Mouse (Mus musculus) lung, embryonic 16.5 days (tissue): ENCODE data around the gene Tomm7. TPM values are rescaled to one million over a fixed set of nuclear protein-coding genes. Genes with fewer than 3 reads are reported as not detected.
A peak's percentile ranks its signal among the peaks of the same experiment; 100 is the strongest.
"Not testable (repeated sequence)": the region's sequence is repeated elsewhere in the genome, so short reads cannot be mapped to it uniquely, and the experiment has no call there.

Experiments used
- ATAC-seq: fragments of 200-750 bp; cut with Nextera tagmentation; 2 replicates; pipeline ENCODE4 v1.8.0; 2017; ENCODE audit warnings: low read depth, mild to moderate bottlenecking, moderate library complexity
- H3K27ac ChIP-seq: fragments of 300-500 bp; sonication (generic); 2 replicates; pipeline ENCODE4 v1.5.1; 2014; ENCODE audit warnings: mild to moderate bottlenecking, control low read depth, low read length
- H3K27me3 ChIP-seq: fragments of 300-500 bp; sonication (generic); 2 replicates; pipeline ENCODE4 v1.6.1; 2014; ENCODE audit warnings: low read depth, low read length, mixed read lengths; ENCODE audit not compliant: control insufficient read depth, insufficient read depth
- H3K36me3 ChIP-seq: fragments of 300-500 bp; sonication (generic); 2 replicates; pipeline ENCODE4 v1.6.1; 2014; ENCODE audit warnings: low read length; ENCODE audit not compliant: control insufficient read depth, insufficient read depth
- H3K4me1 ChIP-seq: fragments of 300-500 bp; sonication (generic); replicated peaks from 2 replicates; pipeline ENCODE4 v1.6.1; 2014; ENCODE audit warnings: low read length, mixed read lengths; ENCODE audit not compliant: control insufficient read depth, insufficient read depth
- H3K4me2 ChIP-seq: fragments of 300-500 bp; sonication (generic); 2 replicates; pipeline ENCODE4 v1.6.1; 2014; ENCODE audit warnings: low read depth, low read length, control low read depth
- H3K4me3 ChIP-seq: fragments of 300-500 bp; sonication (generic); 2 replicates; pipeline ENCODE4 v1.5.1; 2014; ENCODE audit warnings: mild to moderate bottlenecking, low read length, control low read depth
- H3K9ac ChIP-seq: fragments of 300-500 bp; sonication (generic); 2 replicates; pipeline ENCODE4 v1.6.1; 2014; ENCODE audit warnings: low read length, control low read depth
- H3K9me3 ChIP-seq: fragments of 300-500 bp; sonication (generic); 2 replicates; pipeline ENCODE4 v1.6.1; 2016; ENCODE audit warnings: low read length; ENCODE audit not compliant: control insufficient read depth
- WGBS: fragments of 180-500 bp; shearing (Covaris S2); extraction: QIAGEN DNeasy Blood & Tissue Kit; methylation state at CpG from one replicate; pipeline ENCODE4 v1.1.7; 2014; 5-methylcytosine and 5-hydroxymethylcytosine counted together
- polyA plus RNA-seq: library from polyadenylated mRNA; unstranded; fragments of >200 nt; fragmentation: Nextera tagmentation; extraction: Ambion mirVana; gene quantifications from 2 replicates; pipeline ENCODE4 v1.2.1, GENCODE M21; 2015

The Tomm7 gene
- polyA plus RNA-seq, 1 experiment from 2014 or later, result 113 TPM

- WGBS, result 93% methylated on average over 1 of the region's 1 CpGs
- H3K36me3 ChIP-seq, result peaks cover 38% of the 10 kb centered on the region
- no peak overlapping the region for H3K4me3 ChIP-seq
- no peaks in the 10 kb centered on the region for H3K27me3 ChIP-seq
- no peak for ATAC-seq
- peaks cover 5% of the 10 kb centered on the region for H3K4me1 ChIP-seq
- no peak overlapping the region for H3K27ac ChIP-seq
- H3K4me2 ChIP-seq, result no peak overlapping the region
- no peaks in the 10 kb centered on the region for H3K9me3 ChIP-seq
- no peak overlapping the region for H3K9ac ChIP-seq
These were observed 12.2 kb upstream of the Tomm7 start for GRCm38 (mm10) chr5:23856164-23856563.

- Histone ChIP-seq H3K27ac (no peak overlapping the region), H3K27me3 (no peaks in the 10 kb centered on the region), H3K9ac (no peak overlapping the region), H3K36me3 (peaks cover 38% of the 10 kb centered on the region), H3K9me3 (no peaks in the 10 kb centered on the region), H3K4me1 (peaks cover 5% of the 10 kb centered on the region), H3K4me2 (no peak overlapping the region), H3K4me3 (no peak overlapping the region)
- ATAC-seq, result no peak
- 90% methylated on average over 6 of the region's 6 CpGs for WGBS
These were observed 11.5 kb upstream of the Tomm7 start for GRCm38 (mm10) chr5:23855484-23855883.

GRCm38 (mm10) chr5:23852916-23853315 lies 9.0 kb upstream of the Tomm7 start:
- H3K27ac ChIP-seq, H3K9ac ChIP-seq, ATAC-seq, H3K27me3 ChIP-seq, H3K4me1 ChIP-seq, H3K4me2 ChIP-seq, H3K4me3 ChIP-seq, H3K9me3 ChIP-seq: not testable (repeated sequence)
- peaks cover 38% of the 10 kb centered on the region for H3K36me3 ChIP-seq
- WGBS, result 78% methylated on average over 1 of the region's 1 CpGs

- peak overlapping the region; percentile 76 for H3K4me2 ChIP-seq
- WGBS, result 2% methylated on average over 4 of the region's 4 CpGs
- peaks cover 34% of the 10 kb centered on the region for H3K36me3 ChIP-seq
- H3K27ac ChIP-seq, result 0 out of 2 replicates have a peak overlapping the region, but pooled peaks have one; percentile 50
- peak overlapping the region; percentile 74 for H3K9ac ChIP-seq
- peak overlapping the region; percentile 67 for H3K4me3 ChIP-seq
- not testable (repeated sequence) for H3K4me1 ChIP-seq, H3K27me3 ChIP-seq, ATAC-seq, H3K9me3 ChIP-seq
These were observed 7.2 kb upstream of the Tomm7 start for GRCm38 (mm10) chr5:23851160-23851555.

- under 1% methylated on average over 56 of the region's 61 CpGs for WGBS
- Histone ChIP-seq H3K27ac (peak overlapping the region; percentile 50; the same call in 1 of the 2 replicates), H3K4me2 (peak overlapping the region; percentile 76)
These were observed 6.6 kb upstream of the Tomm7 start for GRCm38 (mm10) chr5:23850345-23851159.

GRCm38 (mm10) chr5:23845141-23845540 lies 1.2 kb upstream of the Tomm7 start:
- ATAC-seq, result no peak
- 0 out of 2 replicates have a peak overlapping the region, but pooled peaks have one; percentile 87 for H3K27ac ChIP-seq
- WGBS, result 86% methylated on average over 3 of the region's 3 CpGs

More at GRCm38 (mm10) chr5:23850345-23851159, 6.6 kb upstream of the Tomm7 start:
- no peaks in the 10 kb centered on the region for H3K27me3 ChIP-seq
- ATAC-seq, result peak; percentile 99
- peak overlapping the region; percentile 74 for H3K9ac ChIP-seq
- peak overlapping the region; percentile 67 for H3K4me3 ChIP-seq
- peaks cover 5% of the 10 kb centered on the region for H3K4me1 ChIP-seq
- peaks cover 27% of the 10 kb centered on the region for H3K36me3 ChIP-seq
- H3K9me3 ChIP-seq, result no peaks in the 10 kb centered on the region

GRCm38 (mm10) chr5:23844531-23844841 lies 525 bp upstream of the Tomm7 start:
- peak overlapping the region; percentile 87 for H3K4me3 ChIP-seq
- no peaks in the 10 kb centered on the region for H3K27me3 ChIP-seq
- no peaks in the 10 kb centered on the region for H3K9me3 ChIP-seq
- peaks cover 4% of the 10 kb centered on the region; the same call in 1 of the 2 replicates for H3K36me3 ChIP-seq
- peak; percentile 34 for ATAC-seq
- peak overlapping the region; percentile 85 for H3K9ac ChIP-seq
- peak overlapping the region; percentile 87 for H3K27ac ChIP-seq
- peaks cover 6% of the 10 kb centered on the region for H3K4me1 ChIP-seq
- WGBS, result 17% methylated on average over 7 of the region's 7 CpGs
- peak overlapping the region; percentile 68 for H3K4me2 ChIP-seq

More at GRCm38 (mm10) chr5:23845141-23845540, 1.2 kb upstream of the Tomm7 start:
- Histone ChIP-seq H3K9me3 (no peaks in the 10 kb centered on the region), H3K4me3 (no peak overlapping the region), H3K4me1 (peaks cover 6% of the 10 kb centered on the region), H3K36me3 (peaks cover 2% of the 10 kb centered on the region; the same call in 1 of the 2 replicates), H3K9ac (no peak overlapping the region), H3K4me2 (no peak overlapping the region), H3K27me3 (no peaks in the 10 kb centered on the region)

- Histone ChIP-seq H3K4me2 (no peak overlapping the region), H3K4me1 (peaks cover 4% of the 10 kb centered on the region), H3K27ac (no peak overlapping the region), H3K27me3 (no peaks in the 10 kb centered on the region), H3K9me3 (no peaks in the 10 kb centered on the region), H3K9ac (no peak overlapping the region), H3K36me3 (peaks cover 10% of the 10 kb centered on the region; the same call in 1 of the 2 replicates), H3K4me3 (no peak overlapping the region)
- 83% methylated on average over 7 of the region's 7 CpGs for WGBS
- ATAC-seq, result no peak
These were observed 5.8 kb downstream of the Tomm7 start for GRCm38 (mm10) chr5:23838158-23838557.

GRCm38 (mm10) chr5:23835691-23836090 lies 8.3 kb downstream of the Tomm7 start:
- not testable (repeated sequence) for H3K9ac ChIP-seq, H3K4me3 ChIP-seq, H3K4me1 ChIP-seq, H3K9me3 ChIP-seq, ATAC-seq, H3K4me2 ChIP-seq, H3K36me3 ChIP-seq, H3K27ac ChIP-seq
- H3K27me3 ChIP-seq, result peaks cover 12% of the 10 kb centered on the region
- 73% methylated on average over 1 of the region's 1 CpGs for whole genome bisulfite sequencing
